ENCODE assay signal across 11 mouse cellular contexts in the genomic region with DNA sequence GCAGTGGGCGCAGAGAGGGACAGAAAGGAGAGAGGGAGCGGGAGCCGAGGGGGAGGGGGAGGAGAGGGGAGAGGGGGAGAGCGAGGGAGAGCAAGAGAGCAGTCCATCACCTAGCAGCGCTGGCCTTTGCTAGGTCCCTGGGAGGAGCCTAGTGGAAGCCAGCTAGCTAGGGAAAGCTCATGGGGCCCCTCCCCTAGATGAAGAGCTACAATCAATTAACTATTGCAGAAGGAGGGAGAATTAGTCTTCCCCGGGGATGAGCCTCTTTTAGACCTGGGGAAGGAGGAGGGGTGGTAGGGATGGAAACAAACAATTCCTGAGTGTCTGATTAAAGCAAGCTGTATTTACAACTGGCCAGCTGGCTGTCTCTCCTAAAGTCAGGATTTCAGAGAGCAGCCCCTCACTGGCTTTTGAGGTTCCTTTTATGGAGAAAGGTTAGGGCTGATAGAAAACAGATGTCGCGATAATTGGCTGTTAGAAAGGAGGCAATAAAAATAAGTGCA. TPM values are rescaled to one million over a fixed set of nuclear protein-coding genes. Genes with fewer than 3 reads are reported as not detected.
DNase-seq lines count a peak whose midpoint lies in the region; ATAC-seq and TF ChIP-seq lines count a peak whose summit lies in the region.
"Had no signal": no experiment of that assay in that cellular context is flagged by ENCODE, and none has a peak within 500 bp of the region (broad histone marks: within the 10 kb centered on the region; RNA-seq: fewer than 3 reads in every experiment).

No protein-coding gene starts in this region.

- WGBS in kidney, embryonic 15.5 days = 4% methylated on average over 8 of the region's 8 CpGs
- WGBS in neural tube, embryonic 12.5 days = 5% methylated on average over 8 of the region's 8 CpGs

- peak; percentile 53 for ATAC-seq in kidney, embryonic 15.5 days (replicated peaks; ENCODE audit: low FRiP score)
- ATAC-seq in neural tube, embryonic 12.5 days (ENCODE audit: low FRiP score, low read depth) = 0 out of 2 replicates have a peak, but pooled peaks have one; percentile 27
- ATAC-seq: CD4-positive, CD25-positive, alpha-beta regulatory T cell, adult 4 months had no signal

- peak; percentile 45 for DNase-seq in gastrocnemius, postnatal 14 days
- DNase-seq in gastrocnemius, postnatal 4 days (ENCODE audit: low spot score in 2 of 2) = no peak
- DNase-seq in embryo, embryonic 11 days = peak; percentile 74
- DNase-seq in thymus, postnatal 0 days (ENCODE audit: low spot score) = no peak
- no peak for DNase-seq in left cerebral cortex, adult 2 months (ENCODE audit: extremely low spot score in 1 of 2, low spot score in 2 of 2)
- DNase-seq in adrenal gland, postnatal 4 days (ENCODE audit: low spot score in 2 of 2) = no peak
- DNase-seq: cerebellum, adult 11-12 months had no signal

- no peak overlapping the region for H3K4me3 ChIP-seq in kidney, embryonic 15.5 days (replicated peaks)
- no peak overlapping the region for H3K4me3 ChIP-seq in neural tube, embryonic 12.5 days
- H3K4me3 ChIP-seq in left cerebral cortex, adult 2 months = no peak overlapping the region

- peak overlapping the region; percentile 63 for H3K27ac ChIP-seq in kidney, embryonic 15.5 days
- H3K27ac ChIP-seq in neural tube, embryonic 12.5 days = no peak overlapping the region
- H3K27ac ChIP-seq in left cerebral cortex, adult 2 months = no peak overlapping the region

- H3K9ac ChIP-seq in kidney, embryonic 15.5 days = no peak overlapping the region
- H3K9ac ChIP-seq in neural tube, embryonic 12.5 days = no peak overlapping the region

- intact Hi-C loops in gastrocnemius, postnatal 14 days (cut with DNase I; ENCODE audit: low total_unique reads) = no loop called here
- intact Hi-C loops in left cerebral cortex, adult 2 months (cut with DNase I) = no loop called here

- H3K4me2 ChIP-seq in kidney, embryonic 15.5 days = peak overlapping the region; percentile 38
- H3K4me2 ChIP-seq in neural tube, embryonic 12.5 days (replicated peaks) = peak overlapping the region; percentile 32

- no peaks in the 10 kb centered on the region for H3K9me3 ChIP-seq in kidney, embryonic 15.5 days (replicated peaks)
- no peaks in the 10 kb centered on the region for H3K9me3 ChIP-seq in neural tube, embryonic 12.5 days

- H3K4me1 ChIP-seq in kidney, embryonic 15.5 days = peaks cover 34% of the 10 kb centered on the region
- H3K4me1 ChIP-seq in neural tube, embryonic 12.5 days = peaks cover 12% of the 10 kb centered on the region; the same call in 1 of the 2 replicates

- 0 out of 2 replicates have a peak, but pooled peaks cover 2% of the 10 kb centered on the region for H3K36me3 ChIP-seq in kidney, embryonic 15.5 days
- no peaks in the 10 kb centered on the region for H3K36me3 ChIP-seq in neural tube, embryonic 12.5 days

- TF ChIP-seq CTCF in left cerebral cortex, adult 2 months (IDR thresholded peaks at IDR 0.05) = no peak

- H3K27me3 ChIP-seq in kidney, embryonic 15.5 days = peaks cover 26% of the 10 kb centered on the region; the same call in 1 of the 2 replicates
- no peaks in the 10 kb centered on the region for H3K27me3 ChIP-seq in neural tube, embryonic 12.5 days (replicated peaks)

RNA-seq across cellular contexts. Expression of gene Pgghg, which starts 1.5 kb away (rescaled TPM):
- total RNA-seq in gastrocnemius, postnatal 14 days (2021) = 1 to 10 TPM; 6.7 to 6.9 TPM
- total RNA-seq in gastrocnemius, postnatal 4 days (2021) = 10 to 100 TPM; 15.8 to 16.6 TPM
- 19.5 and 23.5 TPM in 2 replicates for polyA plus RNA-seq in kidney, embryonic 15.5 days (2015; fragmentation: Nextera tagmentation; extraction: Ambion mirVana)
- polyA plus RNA-seq in neural tube, embryonic 12.5 days (2016; fragmentation: Nextera tagmentation; extraction: Ambion mirVana) = 11.2 and 12.2 TPM in 2 replicates
- polyA plus RNA-seq in thymus, postnatal 0 days (2015; fragmentation: Nextera tagmentation; extraction: Ambion mirVana) = 15.5 and 18.6 TPM in 2 replicates
- 1 to 10 TPM; 4.5 to 4.7 TPM for total RNA-seq in left cerebral cortex, adult 2 months (2021)
- total RNA-seq in adrenal gland, postnatal 4 days (2021) = 10 to 100 TPM; 41.5 to 44.5 TPM

RNA-seq across cellular contexts. Expression of gene Ifitm5, which starts 10.4 kb away (rescaled TPM):
- not detected for total RNA-seq in gastrocnemius, postnatal 14 days (2021)
- total RNA-seq in gastrocnemius, postnatal 4 days (2021) = 1 to 10 TPM; 2.0 to 2.4 TPM
- polyA plus RNA-seq in kidney, embryonic 15.5 days (2015; fragmentation: Nextera tagmentation; extraction: Ambion mirVana) = 4.3 and 21.7 TPM in 2 replicates
- 1.2 and 1.6 TPM in 2 replicates for polyA plus RNA-seq in neural tube, embryonic 12.5 days (2016; fragmentation: Nextera tagmentation; extraction: Ambion mirVana)
- polyA plus RNA-seq in thymus, postnatal 0 days (2015; fragmentation: Nextera tagmentation; extraction: Ambion mirVana) = 0.39 and 0.63 TPM in 2 replicates
- not detected for total RNA-seq in left cerebral cortex, adult 2 months (2021)
- total RNA-seq in adrenal gland, postnatal 4 days (2021) = 1 to 10 TPM; 2.6 to 2.8 TPM
- total RNA-seq: left cerebral cortex, postnatal 25 days had no signal
- polyA plus RNA-seq: CD4-positive, CD25-positive, alpha-beta regulatory T cell, adult 4 months had no signal

RNA-seq across cellular contexts. Expression of gene Gm45717, which starts 16.0 kb away (rescaled TPM):
- total RNA-seq in gastrocnemius, postnatal 14 days (2021) = not detected
- not detected for total RNA-seq in gastrocnemius, postnatal 4 days (2021)
- polyA plus RNA-seq in kidney, embryonic 15.5 days (2015; fragmentation: Nextera tagmentation; extraction: Ambion mirVana) = 0.39 TPM in 1 of 2 replicates, not detected in the other
- 0.55 TPM in 1 of 2 replicates, not detected in the other for polyA plus RNA-seq in neural tube, embryonic 12.5 days (2016; fragmentation: Nextera tagmentation; extraction: Ambion mirVana)
- polyA plus RNA-seq in thymus, postnatal 0 days (2015; fragmentation: Nextera tagmentation; extraction: Ambion mirVana) = not detected in 2 replicates
- not detected for total RNA-seq in left cerebral cortex, adult 2 months (2021)
- total RNA-seq in adrenal gland, postnatal 4 days (2021) = not detected
- total RNA-seq: left cerebral cortex, postnatal 25 days had no signal

RNA-seq across cellular contexts. Expression of gene Ifitm2, which starts 16.1 kb away (rescaled TPM):
- total RNA-seq in gastrocnemius, postnatal 14 days (2021) = 100 to 1,000 TPM in 1 of 2 experiments, 10 to 100 TPM in 1; 83.9 to 105 TPM
- 100 to 1,000 TPM; 238 to 274 TPM for total RNA-seq in gastrocnemius, postnatal 4 days (2021)
- 897 and 954 TPM in 2 replicates for polyA plus RNA-seq in kidney, embryonic 15.5 days (2015; fragmentation: Nextera tagmentation; extraction: Ambion mirVana)
- polyA plus RNA-seq in neural tube, embryonic 12.5 days (2016; fragmentation: Nextera tagmentation; extraction: Ambion mirVana) = 314 and 316 TPM in 2 replicates
- polyA plus RNA-seq in thymus, postnatal 0 days (2015; fragmentation: Nextera tagmentation; extraction: Ambion mirVana) = 443 and 459 TPM in 2 replicates
- total RNA-seq in left cerebral cortex, adult 2 months (2021) = 10 to 100 TPM; 10.8 to 17.7 TPM
- total RNA-seq in adrenal gland, postnatal 4 days (2021) = 100 to 1,000 TPM; 508 to 623 TPM

RNA-seq across cellular contexts. Expression of gene Nlrp6, which starts 19.0 kb away (rescaled TPM):
- not detected for total RNA-seq in gastrocnemius, postnatal 14 days (2021)
- under 1 TPM in 1 of 2 experiments, not detected in 1; 0.08 TPM for total RNA-seq in gastrocnemius, postnatal 4 days (2021)
- 1.1 and 1.2 TPM in 2 replicates for polyA plus RNA-seq in kidney, embryonic 15.5 days (2015; fragmentation: Nextera tagmentation; extraction: Ambion mirVana)
- polyA plus RNA-seq in neural tube, embryonic 12.5 days (2016; fragmentation: Nextera tagmentation; extraction: Ambion mirVana) = 0.08 TPM in 1 of 2 replicates, not detected in the other
- polyA plus RNA-seq in thymus, postnatal 0 days (2015; fragmentation: Nextera tagmentation; extraction: Ambion mirVana) = 0.74 and 0.81 TPM in 2 replicates
- 1 to 10 TPM in 1 of 2 experiments, under 1 TPM in 1; 0.68 to 1.2 TPM for total RNA-seq in left cerebral cortex, adult 2 months (2021)
- 1 to 10 TPM; 2.1 to 4.9 TPM for total RNA-seq in adrenal gland, postnatal 4 days (2021)
- polyA plus RNA-seq: CD4-positive, CD25-positive, alpha-beta regulatory T cell, adult 4 months had no signal

Comparison
In these comparisons a context has a peak if more than half of its experiments do, and no peak if none do; other contexts are left out.
1. DNase-seq: peak in gastrocnemius, postnatal 14 days (single experiment) and embryo, embryonic 11 days (single experiment); none in gastrocnemius, postnatal 4 days (0 of 2), thymus, postnatal 0 days (single experiment), left cerebral cortex, adult 2 months (0 of 2) and adrenal gland, postnatal 4 days (0 of 2).